Mouse (Mus musculus) heart, postnatal 0 days (tissue): ENCODE data around the gene Gpsm1.

Experiments
- CTCF ChIP-seq: IDR thresholded peaks from 2 replicates; pipeline ENCODE4 v1.5.1; 2016; ENCODE audit warnings: antibody characterized with exemption, control low read depth, low read depth
- EP300 ChIP-seq: IDR thresholded peaks from 2 replicates; pipeline ENCODE4 v1.6.1; 2016; ENCODE audit warnings: antibody characterized with exemption, low read depth

DNA sequence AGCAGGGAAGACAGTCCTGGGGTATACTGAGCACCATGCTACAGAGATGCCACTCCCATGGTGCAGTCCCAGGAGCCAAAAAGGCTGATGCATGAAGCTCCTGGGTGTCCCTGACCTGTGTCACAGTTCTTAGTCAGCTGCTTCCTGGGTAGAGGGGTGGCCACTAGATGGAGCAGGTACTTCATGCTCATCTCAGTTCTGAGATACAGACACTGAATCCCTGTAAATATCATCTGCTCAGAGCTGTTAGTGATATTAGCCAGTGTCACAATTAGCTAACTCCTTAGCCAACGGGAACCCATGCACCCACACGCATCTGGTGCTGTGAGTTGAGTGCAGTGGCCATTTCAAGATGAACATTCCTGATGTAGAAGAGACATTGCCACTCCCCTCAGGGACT, 9.6 kb downstream of the Gpsm1 start:
- TF ChIP-seq CTCF (peak; percentile 82), EP300 (0 out of 2 replicates have a peak, but pooled peaks have one; percentile 59)
